Mouse (Mus musculus) heart, postnatal 10 days (tissue): ENCODE measurements around the gene Astn2. TPM values are rescaled to one million over a fixed set of nuclear protein-coding genes. Genes with fewer than 3 reads are reported as not detected.

ENCODE experiments used
- DNase-seq, 2 experiments: peaks; one replicate each; pipeline ENCODE4 v3.0.0; 2021
- intact Hi-C: fragments of 180-260 bp; cut with DNase I; formaldehyde crosslinking; loops from one replicate; pipeline ENCODE4 v1.15.1; 2025
- total RNA-seq, 2 experiments: library from RNA; stranded (reverse); gene quantifications; 2 replicates each; pipeline ENCODE4 v1.2.3; 2021

Gene Astn2
- total RNA-seq, 2 experiments from 2014 or later: 2.5 to 3.1 TPM

- no peak for DNase-seq
- intact Hi-C loops: no loop called here
Observed at GRCm38 (mm10) chr4:66175887-66176533, 228.4 kb downstream of the Astn2 start.

GRCm38 (mm10) chr4:66171583-66171982 is 232.8 kb downstream of the Astn2 start:
- DNase-seq: peak; percentile 54 to 64
- intact Hi-C loops: no loop called here

- intact Hi-C loops: no loop called here
Observed at GRCm38 (mm10) chr4:66170787-66171186, 233.6 kb downstream of the Astn2 start.

GRCm38 (mm10) chr4:66169485-66169884 is 234.9 kb downstream of the Astn2 start:
- intact Hi-C loops: no loop called here
- DNase-seq: no peak

More at GRCm38 (mm10) chr4:66170787-66171186, 233.6 kb downstream of the Astn2 start:
- DNase-seq: no peak

GRCm38 (mm10) chr4:66158714-66159113 is 245.7 kb downstream of the Astn2 start:
- no peak for DNase-seq
- intact Hi-C loops: no loop called here

- intact Hi-C loops: no loop called here
- DNase-seq: peak; percentile 14 to 35
Observed at GRCm38 (mm10) chr4:66157439-66158113, 246.8 kb downstream of the Astn2 start.

- intact Hi-C loops: no loop called here
- no peak for DNase-seq
Observed at GRCm38 (mm10) chr4:66146546-66146945, 257.9 kb downstream of the Astn2 start.

- no peak for DNase-seq
- intact Hi-C loops: no loop called here
Observed at GRCm38 (mm10) chr4:66126181-66126580, 278.2 kb downstream of the Astn2 start.

- intact Hi-C loops: no loop called here
- no peak for DNase-seq
Observed at GRCm38 (mm10) chr4:66122766-66123358, 281.5 kb downstream of the Astn2 start.

GRCm38 (mm10) chr4:66114243-66114642 is 290.2 kb downstream of the Astn2 start:
- intact Hi-C loops: no loop called here
- no peak for DNase-seq

- intact Hi-C loops: no loop called here
- no peak for DNase-seq
Observed at GRCm38 (mm10) chr4:66102037-66102436, 302.4 kb downstream of the Astn2 start.

GRCm38 (mm10) chr4:66097629-66098028 is 306.8 kb downstream of the Astn2 start:
- intact Hi-C loops: no loop called here
- peak in 1 of 2 experiments; percentile 13 for DNase-seq

GRCm38 (mm10) chr4:66096104-66096503 is 308.3 kb downstream of the Astn2 start:
- no peak for DNase-seq

GRCm38 (mm10) chr4:66057161-66057560 is 347.2 kb downstream of the Astn2 start:
- intact Hi-C loops: no loop called here
- no peak for DNase-seq

More at GRCm38 (mm10) chr4:66096104-66096503, 308.3 kb downstream of the Astn2 start:
- intact Hi-C loops: no loop called here

GRCm38 (mm10) chr4:66055690-66056089 is 348.7 kb downstream of the Astn2 start:
- intact Hi-C loops: no loop called here
- no peak for DNase-seq

- DNase-seq: no peak
- intact Hi-C loops: no loop called here
Observed at GRCm38 (mm10) chr4:66043014-66043672, 361.3 kb downstream of the Astn2 start.

- intact Hi-C loops: no loop called here
- DNase-seq: peak in 1 of 2 experiments; percentile 5
Observed at GRCm38 (mm10) chr4:66033826-66034225, 370.6 kb downstream of the Astn2 start.

GRCm38 (mm10) chr4:66031320-66031870 is 373.0 kb downstream of the Astn2 start:
- no peak for DNase-seq
- intact Hi-C loops: no loop called here

- intact Hi-C loops: no loop called here
Observed at GRCm38 (mm10) chr4:66029901-66030300, 374.5 kb downstream of the Astn2 start.

GRCm38 (mm10) chr4:66027866-66028265 is 376.5 kb downstream of the Astn2 start:
- DNase-seq: no peak
- intact Hi-C loops: no loop called here

More at GRCm38 (mm10) chr4:66029901-66030300, 374.5 kb downstream of the Astn2 start:
- no peak for DNase-seq
